Comparison of ENCODE assay signal across 22 mouse cellular contexts in the genomic region with DNA sequence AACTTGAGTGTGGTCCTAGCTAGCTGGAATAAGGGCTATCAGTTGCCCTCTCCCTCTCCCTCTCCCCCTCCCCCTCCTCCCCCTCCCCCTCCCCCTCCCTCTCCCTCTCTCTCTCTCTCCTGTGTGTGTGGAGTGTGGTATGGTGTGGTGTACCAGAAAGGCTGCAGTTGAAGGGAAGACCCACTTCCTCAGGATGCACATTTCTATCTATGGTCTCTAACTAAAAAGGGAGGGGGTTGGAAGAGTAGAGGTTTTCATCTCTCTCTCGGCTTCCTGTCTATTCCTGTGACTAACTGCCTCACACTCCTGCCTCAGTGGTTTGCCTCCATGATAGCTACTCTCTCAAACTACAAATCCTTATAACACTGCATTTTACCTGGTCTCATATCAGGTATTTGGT.
DNase-seq lines count a peak whose midpoint lies in the region; ATAC-seq lines count a peak whose summit lies in the region.
"Had no signal": no experiment of that assay in that cellular context is flagged by ENCODE, and none has a peak within 500 bp of the region (broad histone marks: within the 10 kb centered on the region; RNA-seq: fewer than 3 reads in every experiment).

No protein-coding gene starts in this region.

- no peak overlapping the region for H3K4me2 ChIP-seq in midbrain, embryonic 15.5 days
- H3K4me2 ChIP-seq: lung, embryonic 14.5 days; midbrain, embryonic 12.5 days; neural tube, embryonic 13.5 days had no signal

- no peaks in the 10 kb centered on the region for H3K27me3 ChIP-seq in midbrain, embryonic 15.5 days (replicated peaks)
- H3K27me3 ChIP-seq: midbrain, embryonic 12.5 days; neural tube, embryonic 13.5 days had no signal

- H3K4me3 ChIP-seq in midbrain, embryonic 15.5 days = no peak overlapping the region
- H3K4me3 ChIP-seq: hindbrain, embryonic 10.5 days; left cerebral cortex, adult 2 months; midbrain, embryonic 12.5 days; neural tube, embryonic 13.5 days had no signal

- 95% methylated on average over 1 of the region's 1 CpGs for WGBS in midbrain, embryonic 15.5 days

- H3K4me1 ChIP-seq in midbrain, embryonic 15.5 days = no peaks in the 10 kb centered on the region
- H3K4me1 ChIP-seq: hindbrain, embryonic 10.5 days; midbrain, embryonic 12.5 days; neural tube, embryonic 13.5 days had no signal

- H3K36me3 ChIP-seq in midbrain, embryonic 15.5 days (replicated peaks) = no peaks in the 10 kb centered on the region
- H3K36me3 ChIP-seq: hindbrain, embryonic 10.5 days; neural tube, embryonic 13.5 days had no signal

- peak; percentile 81 for ATAC-seq in CD4-positive, CD25-positive, alpha-beta regulatory T cell, adult 4 months
- peak; percentile 78 for ATAC-seq in inflammation-experienced regulatory T-cells, adult 6 months
- no peak for ATAC-seq in midbrain, embryonic 15.5 days (replicated peaks)
- ATAC-seq: forebrain, postnatal 0 days had no signal

- H3K9ac ChIP-seq in midbrain, embryonic 15.5 days = no peak overlapping the region
- H3K9ac ChIP-seq: forebrain, postnatal 0 days; liver, embryonic 14.5 days; lung, embryonic 14.5 days; midbrain, embryonic 12.5 days; neural tube, embryonic 13.5 days had no signal

- no peaks in the 10 kb centered on the region for H3K9me3 ChIP-seq in midbrain, embryonic 15.5 days
- H3K9me3 ChIP-seq: hindbrain, embryonic 10.5 days; midbrain, embryonic 12.5 days; neural tube, embryonic 13.5 days had no signal

- H3K27ac ChIP-seq in midbrain, embryonic 15.5 days = no peak overlapping the region
- H3K27ac ChIP-seq: hindbrain, embryonic 10.5 days; left cerebral cortex, adult 2 months; liver, embryonic 14.5 days; midbrain, embryonic 12.5 days; neural tube, embryonic 13.5 days had no signal

- DNase-seq in CD4-positive helper T cell, adult 2 months (ENCODE audit: low read depth, low spot score) = peak; percentile 69
- peak; percentile 59 for DNase-seq in thymus, postnatal 14 days
- DNase-seq in urinary bladder, postnatal 36 days (ENCODE audit: low spot score in 2 of 2) = no peak
- no peak for DNase-seq in spleen, postnatal 14 days (ENCODE audit: low spot score in 2 of 2)
- DNase-seq: adrenal gland, adult 2 months; cerebellum, adult 11 months; cerebellum, postnatal 10 days; forebrain, postnatal 0 days; gastrocnemius, postnatal 25 days; kidney, adult 18-20 months; lung, embryonic 14.5 days; retina, postnatal 1 day; right cerebral cortex, postnatal 25 days; spleen, adult 18-20 months had no signal

Comparison
In these comparisons a context has a peak if more than half of its experiments do, and no peak if none do; other contexts are left out.
1. DNase-seq: peak in CD4-positive helper T cell, adult 2 months (single experiment) and thymus, postnatal 14 days (single experiment); none in urinary bladder, postnatal 36 days (0 of 2) and spleen, postnatal 14 days (0 of 2).